In the genomic region with DNA sequence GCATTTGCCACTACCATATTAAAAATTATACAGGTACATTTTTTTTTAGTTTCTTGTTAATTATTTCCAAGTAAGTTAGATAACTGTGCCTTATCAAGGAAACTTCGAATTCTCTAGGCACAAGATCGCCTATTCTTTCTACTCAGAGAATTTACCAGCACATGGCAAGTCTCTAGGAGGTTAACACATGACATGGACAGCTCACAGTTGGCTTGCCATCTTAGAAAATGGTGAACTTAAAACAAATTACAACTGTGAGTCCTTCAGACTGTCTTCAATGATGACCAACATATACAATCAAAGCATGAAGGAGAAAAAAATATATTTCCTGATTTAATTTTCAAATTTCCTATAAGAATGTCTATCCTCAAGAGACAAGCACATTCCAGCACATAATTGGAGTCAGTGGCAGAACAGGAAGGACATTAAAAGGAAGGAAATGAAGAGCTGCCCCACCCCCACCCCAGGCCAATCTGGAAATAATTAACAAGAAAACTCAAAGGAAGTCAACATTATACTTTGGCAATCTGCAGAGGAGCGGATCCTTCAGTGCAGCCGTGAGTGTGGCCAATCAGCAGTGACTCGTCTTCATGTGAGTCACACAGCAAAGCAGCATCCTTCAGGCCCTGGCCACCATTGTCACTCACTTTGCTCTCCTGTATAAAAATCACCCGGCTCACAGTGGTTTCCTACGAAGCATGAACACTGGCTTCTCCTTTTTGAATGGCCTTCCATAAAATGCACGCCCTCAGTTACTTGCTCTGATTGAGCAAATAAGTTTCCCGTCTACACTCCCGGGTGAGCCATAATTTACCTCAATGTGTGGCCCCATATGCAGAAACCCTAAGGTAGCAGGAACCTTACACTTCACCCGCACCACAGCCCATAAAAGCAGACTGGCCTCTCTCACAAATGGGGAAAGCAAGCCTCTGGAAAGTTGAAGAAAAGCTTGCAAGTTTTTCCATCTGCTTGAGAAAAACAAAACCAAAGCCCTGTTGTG, we compare ENCODE assay signal across 9 mouse cellular contexts. TPM values are rescaled to one million over a fixed set of nuclear protein-coding genes. Genes with fewer than 3 reads are reported as not detected.
A peak's percentile ranks its signal among the peaks of the same experiment; 100 is the strongest.
DNase-seq lines count a peak whose midpoint lies in the region; ATAC-seq and TF ChIP-seq lines count a peak whose summit lies in the region.
"Had no signal": no experiment of that assay in that cellular context is flagged by ENCODE, and none has a peak within 500 bp of the region (broad histone marks: within the 10 kb centered on the region; RNA-seq: fewer than 3 reads in every experiment).

No protein-coding gene starts in this region.

- ATAC-seq in lung, postnatal 0 days: peak; percentile 40
- no peak; the same call in 1 of the 2 replicates for ATAC-seq in embryonic facial prominence, embryonic 15.5 days (ENCODE audit: insufficient number of reproducible peaks, low FRiP score, low TSS enrichment, low read depth)

- no peak for TF ChIP-seq CTCF in lung, postnatal 0 days (IDR thresholded peaks at IDR 0.05)

- peak; percentile 15 for DNase-seq in lung, postnatal 0 days (ENCODE audit: low spot score)
- DNase-seq in lung, postnatal 14 days: no peak
- peak; percentile 76 for DNase-seq in limb, embryonic 10.5 days (ENCODE audit: low spot score)
- peak; percentile 59 for DNase-seq in yolk sac, embryonic 10.5 days (ENCODE audit: low spot score)
- no peak for DNase-seq in layer of hippocampus, postnatal 36 days
- no peak for DNase-seq in left cerebral cortex, adult 8-10 months (ENCODE audit: low spot score in 2 of 2)
- DNase-seq in gastrocnemius, postnatal 4 days (ENCODE audit: low spot score in 2 of 2): no peak

- H3K4me3 ChIP-seq in lung, postnatal 0 days (ENCODE audit: low read depth, low read length): no peak overlapping the region
- no peak overlapping the region for H3K4me3 ChIP-seq in embryonic facial prominence, embryonic 15.5 days (replicated peaks)
- H3K4me3 ChIP-seq in limb, embryonic 10.5 days: peak overlapping the region; percentile 17; the same call in 1 of the 2 replicates

- H3K36me3 ChIP-seq in lung, postnatal 0 days (ENCODE audit: insufficient read depth, low read length): no peaks in the 10 kb centered on the region
- H3K36me3 ChIP-seq in embryonic facial prominence, embryonic 15.5 days: no peaks in the 10 kb centered on the region
- H3K36me3 ChIP-seq in limb, embryonic 10.5 days: no peaks in the 10 kb centered on the region

- no peaks in the 10 kb centered on the region for H3K27me3 ChIP-seq in lung, postnatal 0 days (replicated peaks; ENCODE audit: insufficient read depth, low read length)
- H3K27me3 ChIP-seq in embryonic facial prominence, embryonic 15.5 days: no peaks in the 10 kb centered on the region
- no peaks in the 10 kb centered on the region for H3K27me3 ChIP-seq in limb, embryonic 10.5 days (ENCODE audit: low read depth, poor library complexity, severe bottlenecking)

- 0 out of 2 replicates have a peak, but pooled peaks have one; percentile 33 for TF ChIP-seq EP300 in lung, postnatal 0 days (IDR thresholded peaks at IDR 0.05)

- H3K9ac ChIP-seq in lung, postnatal 0 days (replicated peaks; ENCODE audit: low read depth): no peak overlapping the region
- no peak overlapping the region for H3K9ac ChIP-seq in embryonic facial prominence, embryonic 15.5 days

- WGBS in lung, postnatal 0 days: 41% methylated on average over 11 of the region's 11 CpGs
- 38% methylated on average over 11 of the region's 11 CpGs for WGBS in embryonic facial prominence, embryonic 15.5 days
- WGBS in limb, embryonic 10.5 days: 27% methylated on average over 11 of the region's 11 CpGs

- no peak overlapping the region for H3K4me2 ChIP-seq in lung, postnatal 0 days (replicated peaks; ENCODE audit: low read depth, low read length)
- H3K4me2 ChIP-seq in embryonic facial prominence, embryonic 15.5 days (replicated peaks): no peak overlapping the region

- no peak overlapping the region for H3K27ac ChIP-seq in lung, postnatal 0 days (ENCODE audit: low read length)
- peak overlapping the region; percentile 53; the same call in 1 of the 2 replicates for H3K27ac ChIP-seq in embryonic facial prominence, embryonic 15.5 days (replicated peaks)
- peak overlapping the region; percentile 85 for H3K27ac ChIP-seq in limb, embryonic 10.5 days

- H3K9me3 ChIP-seq in lung, postnatal 0 days (ENCODE audit: low read length): no peaks in the 10 kb centered on the region
- H3K9me3 ChIP-seq in embryonic facial prominence, embryonic 15.5 days (replicated peaks): no peaks in the 10 kb centered on the region
- H3K9me3 ChIP-seq in limb, embryonic 10.5 days (replicated peaks): no peaks in the 10 kb centered on the region

- peaks cover 6% of the 10 kb centered on the region; the same call in 1 of the 2 replicates for H3K4me1 ChIP-seq in lung, postnatal 0 days (ENCODE audit: insufficient read depth, low read depth, low read length)
- peaks cover 19% of the 10 kb centered on the region for H3K4me1 ChIP-seq in embryonic facial prominence, embryonic 15.5 days
- peaks cover 85% of the 10 kb centered on the region for H3K4me1 ChIP-seq in limb, embryonic 10.5 days

RNA-seq across cellular contexts. Expression of gene Mnd1, which starts 26.4 kb away (rescaled TPM):
- polyA plus RNA-seq in lung, postnatal 0 days (2015; fragmentation: Nextera tagmentation; extraction: Ambion mirVana): 5.3 and 6.5 TPM in 2 replicates
- 13.1 and 13.2 TPM in 2 replicates for polyA plus RNA-seq in embryonic facial prominence, embryonic 15.5 days (2015; fragmentation: Nextera tagmentation; extraction: Ambion mirVana)
- polyA plus RNA-seq in limb, embryonic 10.5 days (2016; fragmentation: Nextera tagmentation; extraction: Ambion mirVana): 17.4 and 21.0 TPM in 2 replicates
- 1 to 10 TPM; 2.3 to 3.1 TPM for total RNA-seq in layer of hippocampus, postnatal 36 days (2021)
- total RNA-seq in left cerebral cortex, adult 8-10 months (2022): 1 to 10 TPM in 3 of 4 experiments, under 1 TPM in 1; 0.66 to 2.3 (median 1.4) TPM
- total RNA-seq in gastrocnemius, postnatal 4 days (2021): 10 to 100 TPM in 1 of 2 experiments, 1 to 10 TPM in 1; 8.3 to 11.7 TPM

RNA-seq across cellular contexts. Expression of gene Gm6525, which starts 44.7 kb away (rescaled TPM):
- 0.57 and 0.75 TPM in 2 replicates for polyA plus RNA-seq in lung, postnatal 0 days (2015; fragmentation: Nextera tagmentation; extraction: Ambion mirVana)
- 1.6 and 1.7 TPM in 2 replicates for polyA plus RNA-seq in embryonic facial prominence, embryonic 15.5 days (2015; fragmentation: Nextera tagmentation; extraction: Ambion mirVana)
- 0.58 and 0.60 TPM in 2 replicates for polyA plus RNA-seq in limb, embryonic 10.5 days (2016; fragmentation: Nextera tagmentation; extraction: Ambion mirVana)
- total RNA-seq in layer of hippocampus, postnatal 36 days (2021): not detected
- total RNA-seq in left cerebral cortex, adult 8-10 months (2022): not detected
- under 1 TPM; 0.36 to 0.37 TPM for total RNA-seq in gastrocnemius, postnatal 4 days (2021)
- polyA plus RNA-seq: cortical plate, adult 2 months had no signal

Comparison
In these comparisons a context has a peak if more than half of its experiments do, and no peak if none do; other contexts are left out.
1. DNase-seq: peak in lung, postnatal 0 days (single experiment), limb, embryonic 10.5 days (single experiment) and yolk sac, embryonic 10.5 days (single experiment); none in lung, postnatal 14 days (single experiment), layer of hippocampus, postnatal 36 days (0 of 2), left cerebral cortex, adult 8-10 months (0 of 2) and gastrocnemius, postnatal 4 days (0 of 2).